Mouse (Mus musculus) forebrain, embryonic 12.5 days (tissue): Measurements from ENCODE around the gene Ankrd2. TPM values are rescaled to one million over a fixed set of nuclear protein-coding genes. Genes with fewer than 3 reads are reported as not detected.

Experiments
- ATAC-seq: fragments of 200-750 bp; cut with Nextera tagmentation; 2 replicates; pipeline ENCODE4 v1.8.0; 2017; ENCODE audit warnings: moderate TSS enrichment; ENCODE audit not compliant: low FRiP score
- H3K27ac ChIP-seq: fragments of 300-500 bp; sonication (generic); 2 replicates; pipeline ENCODE4 v1.5.1; 2016; ENCODE audit warnings: mild to moderate bottlenecking
- H3K27me3 ChIP-seq: fragments of 300-500 bp; sonication (generic); 2 replicates; pipeline ENCODE4 v1.6.1; 2016; ENCODE audit warnings: mild to moderate bottlenecking
- H3K36me3 ChIP-seq: fragments of 300-500 bp; sonication (generic); replicated peaks from 2 replicates; pipeline ENCODE4 v1.6.1; 2016; ENCODE audit warnings: mild to moderate bottlenecking
- H3K4me1 ChIP-seq: fragments of 300-500 bp; sonication (generic); 2 replicates; pipeline ENCODE4 v1.6.1; 2016
- H3K4me2 ChIP-seq: fragments of 300-500 bp; sonication (generic); 2 replicates; pipeline ENCODE4 v1.6.1; 2016; ENCODE audit warnings: mild to moderate bottlenecking, moderate library complexity
- H3K4me3 ChIP-seq: fragments of 300-500 bp; sonication (generic); replicated peaks from 2 replicates; pipeline ENCODE4 v1.5.1; 2016; ENCODE audit warnings: mild to moderate bottlenecking
- H3K9ac ChIP-seq: fragments of 300-500 bp; sonication (generic); 2 replicates; pipeline ENCODE4 v1.6.1; 2016; ENCODE audit warnings: mild to moderate bottlenecking
- H3K9me3 ChIP-seq: fragments of 300-500 bp; sonication (generic); 2 replicates; pipeline ENCODE4 v1.6.1; 2016
- WGBS: fragments of 180-500 bp; shearing (Covaris S2); methylation state at CpG from one replicate; pipeline ENCODE4 v1.1.7; 2016; 5-methylcytosine and 5-hydroxymethylcytosine counted together
- polyA plus RNA-seq: library from polyadenylated mRNA; unstranded; fragments of >200 nt; fragmentation: Nextera tagmentation; extraction: Ambion mirVana; gene quantifications from 2 replicates; pipeline ENCODE4 v1.2.1, GENCODE M21; 2016

Ankrd2 gene
- polyA plus RNA-seq, 1 experiment from 2014 or later: 0.28 TPM

DNA sequence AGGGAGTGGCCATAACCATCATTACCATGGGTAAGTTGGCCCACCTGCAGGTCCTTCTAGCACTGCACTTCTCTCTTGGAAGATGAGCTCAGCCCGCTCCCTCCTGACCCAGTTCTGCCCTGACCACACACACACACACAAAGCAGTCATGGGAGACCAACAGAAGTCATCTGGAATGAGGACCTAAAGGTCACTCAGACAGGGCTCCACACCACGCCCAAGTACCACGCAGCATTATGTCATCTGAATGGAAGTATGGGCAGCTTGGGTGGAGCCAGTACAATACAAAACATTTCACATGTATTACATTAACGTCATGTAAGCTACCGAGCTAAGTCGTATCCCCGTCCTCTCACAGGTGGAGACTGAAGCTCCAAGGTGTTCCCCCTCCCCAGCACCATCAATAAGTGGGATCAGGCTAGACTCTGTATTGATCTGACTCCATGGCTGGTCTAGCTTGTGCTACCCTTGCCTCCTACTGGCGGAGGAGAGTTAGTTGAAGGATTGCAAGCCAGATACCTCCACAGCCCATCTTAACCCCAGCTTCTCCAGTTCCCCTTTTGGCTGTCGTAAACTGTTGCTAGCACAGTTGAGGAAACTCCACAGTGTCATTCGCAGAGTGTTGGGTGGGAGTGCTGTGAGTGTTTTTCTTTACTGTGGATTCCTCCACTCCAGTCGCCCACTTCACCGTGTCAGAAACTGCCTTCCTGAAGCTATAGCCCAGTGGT lies 34.4 kb upstream of the Ankrd2 start:
- Histone ChIP-seq H3K9ac (no peak overlapping the region), H3K27ac (no peak overlapping the region), H3K4me1 (no peaks in the 10 kb centered on the region), H3K36me3 (no peaks in the 10 kb centered on the region), H3K27me3 (no peaks in the 10 kb centered on the region), H3K9me3 (no peaks in the 10 kb centered on the region), H3K4me2 (no peak overlapping the region), H3K4me3 (no peak overlapping the region)
- 91% methylated on average over 12 of the region's 12 CpGs for WGBS
- ATAC-seq: no peak

DNA sequence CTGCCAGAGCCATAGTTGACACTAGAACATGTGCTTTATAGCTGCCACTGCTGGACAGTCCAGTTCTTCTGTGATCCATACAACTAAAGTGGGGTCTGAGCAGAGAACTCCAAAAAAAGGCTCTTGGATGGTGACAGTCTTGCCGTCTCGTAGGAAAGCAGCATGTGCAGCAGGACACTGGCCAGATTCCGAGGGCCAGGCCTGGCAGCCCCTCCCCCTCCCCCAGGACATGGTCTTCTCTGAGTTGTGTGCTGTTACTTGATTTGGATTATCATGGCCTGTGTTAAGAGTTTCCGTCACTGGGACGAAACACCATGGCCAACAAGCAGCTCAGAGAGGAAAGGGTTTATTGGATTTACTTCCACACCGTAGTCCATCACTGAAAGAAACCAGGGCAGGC lies 31.5 kb upstream of the Ankrd2 start:
- H3K36me3 ChIP-seq: no peaks in the 10 kb centered on the region
- H3K9ac ChIP-seq: no peak overlapping the region
- no peaks in the 10 kb centered on the region for H3K9me3 ChIP-seq
- no peaks in the 10 kb centered on the region for H3K27me3 ChIP-seq
- ATAC-seq: no peak
- H3K4me3 ChIP-seq: no peak overlapping the region
- no peak overlapping the region for H3K27ac ChIP-seq
- no peaks in the 10 kb centered on the region for H3K4me1 ChIP-seq
- 85% methylated on average over 6 of the region's 6 CpGs for WGBS
- no peak overlapping the region for H3K4me2 ChIP-seq

DNA sequence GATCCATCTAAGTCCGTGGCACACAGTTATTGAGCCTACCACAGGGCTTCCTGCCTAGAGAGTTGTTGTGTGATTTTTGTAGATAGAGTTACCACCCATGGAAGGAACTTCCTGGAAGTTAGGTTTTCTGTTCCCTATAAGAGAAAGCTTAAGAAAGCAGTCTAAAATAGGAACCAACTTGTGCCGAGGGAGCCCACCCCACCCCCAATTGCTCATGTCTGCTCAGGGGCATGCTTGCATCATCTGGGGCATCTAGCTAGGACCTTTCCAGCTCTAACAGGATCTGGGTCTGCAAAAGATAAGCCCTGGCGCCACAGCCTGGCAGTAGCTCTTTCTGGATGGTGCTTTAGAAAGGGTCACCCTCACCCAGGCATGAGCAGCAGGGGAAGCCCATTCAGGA lies 30.2 kb upstream of the Ankrd2 start:
- Histone ChIP-seq H3K27ac (no peak overlapping the region), H3K4me2 (no peak overlapping the region), H3K4me3 (no peak overlapping the region), H3K9me3 (no peaks in the 10 kb centered on the region), H3K4me1 (no peaks in the 10 kb centered on the region), H3K9ac (no peak overlapping the region), H3K36me3 (no peaks in the 10 kb centered on the region), H3K27me3 (no peaks in the 10 kb centered on the region)
- ATAC-seq: no peak
- 75% methylated on average over 3 of the region's 3 CpGs for WGBS

DNA sequence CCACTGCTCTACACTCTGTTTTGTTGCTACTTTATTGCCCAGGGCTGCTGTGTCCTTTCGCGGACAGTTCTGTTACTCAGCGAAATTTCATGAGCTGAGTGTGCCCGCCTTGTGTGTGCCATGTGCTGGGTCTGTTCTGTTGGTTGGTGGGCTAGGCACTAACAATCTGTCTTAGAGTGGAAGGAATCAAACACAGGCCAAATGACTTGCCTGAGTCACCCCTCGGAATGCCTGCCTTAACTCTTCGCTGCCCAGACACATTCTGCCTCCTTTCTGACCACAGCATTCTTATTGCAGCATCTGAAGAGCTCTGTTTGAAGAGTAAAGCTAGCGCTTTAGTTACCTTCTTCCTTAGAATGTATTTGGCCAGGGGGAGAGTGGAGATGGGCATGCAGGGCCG lies 29.2 kb upstream of the Ankrd2 start:
- ATAC-seq: no peak
- WGBS: 76% methylated on average over 8 of the region's 8 CpGs
- Histone ChIP-seq H3K9ac (no peak overlapping the region), H3K27ac (no peak overlapping the region), H3K36me3 (no peaks in the 10 kb centered on the region), H3K4me1 (no peaks in the 10 kb centered on the region), H3K27me3 (no peaks in the 10 kb centered on the region), H3K9me3 (no peaks in the 10 kb centered on the region), H3K4me2 (no peak overlapping the region), H3K4me3 (no peak overlapping the region)

DNA sequence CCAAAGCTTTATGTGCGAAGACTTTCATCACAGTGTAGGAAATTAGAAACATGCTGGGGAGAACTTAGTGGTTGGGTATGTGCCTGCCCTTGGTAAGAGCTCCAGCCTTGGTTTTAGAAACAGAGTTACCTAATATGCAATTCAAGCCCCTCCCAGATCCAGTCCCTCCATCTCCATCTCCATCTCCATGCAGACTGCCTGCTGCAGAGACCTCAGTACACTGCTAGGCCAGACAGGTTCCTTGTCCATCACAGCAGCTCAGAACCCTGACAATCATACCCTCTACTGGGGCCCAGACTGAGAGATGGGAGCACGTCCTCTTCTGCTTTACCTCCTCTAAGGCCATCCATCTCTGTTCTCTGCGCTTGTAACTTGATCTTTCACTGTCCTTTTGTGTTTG lies 27.2 kb upstream of the Ankrd2 start:
- WGBS: 64% methylated on average over 3 of the region's 3 CpGs
- Histone ChIP-seq H3K4me1 (no peaks in the 10 kb centered on the region), H3K4me2 (no peak overlapping the region), H3K9ac (no peak overlapping the region), H3K9me3 (no peaks in the 10 kb centered on the region), H3K27ac (no peak overlapping the region), H3K4me3 (no peak overlapping the region), H3K36me3 (no peaks in the 10 kb centered on the region), H3K27me3 (no peaks in the 10 kb centered on the region)
- ATAC-seq: no peak

DNA sequence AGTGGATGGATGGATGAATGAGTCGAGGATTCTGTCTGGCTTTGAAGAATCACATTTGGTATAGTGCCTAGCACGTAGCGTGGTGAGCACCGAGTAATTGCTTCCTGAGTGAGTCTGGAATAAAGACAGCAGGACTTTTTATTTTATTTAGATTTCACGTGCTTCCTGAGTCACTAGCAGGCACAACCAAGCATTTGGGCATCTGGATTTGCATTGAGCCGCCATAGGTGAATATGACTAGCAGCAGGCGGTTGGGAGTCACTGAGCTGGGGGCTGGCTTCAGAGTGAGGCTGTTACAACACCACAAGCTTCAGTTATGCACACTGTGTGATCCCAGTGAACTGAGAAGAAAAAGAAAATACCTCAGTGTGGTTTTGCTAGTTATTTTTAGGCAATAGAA lies 26.7 kb upstream of the Ankrd2 start:
- ATAC-seq: no peak
- 74% methylated on average over 7 of the region's 7 CpGs for WGBS

DNA sequence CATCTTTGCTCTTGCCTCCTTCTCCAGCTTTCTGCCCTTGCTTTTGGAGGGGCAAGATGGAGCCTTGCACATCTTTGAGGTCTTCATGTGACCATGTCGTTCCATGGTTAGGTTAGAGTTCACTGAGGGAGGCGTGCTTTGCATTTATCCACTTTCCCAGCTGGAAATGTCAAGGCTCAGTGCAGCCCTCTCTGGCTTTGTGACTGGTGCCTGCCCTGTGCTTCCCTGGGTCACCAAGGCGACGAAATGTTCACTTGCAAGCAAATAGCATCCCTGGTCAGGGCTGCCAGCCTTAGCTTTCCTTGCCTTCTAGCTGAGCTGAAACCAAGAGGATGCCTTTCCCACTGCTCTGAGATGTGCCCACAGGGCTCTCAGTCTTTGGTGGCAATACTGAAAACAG lies 25.4 kb upstream of the Ankrd2 start:
- no peak overlapping the region for H3K9ac ChIP-seq
- ATAC-seq: no peak
- 71% methylated on average over 4 of the region's 4 CpGs for WGBS
- H3K9me3 ChIP-seq: no peaks in the 10 kb centered on the region
- H3K36me3 ChIP-seq: no peaks in the 10 kb centered on the region
- H3K4me2 ChIP-seq: no peak overlapping the region
- H3K27me3 ChIP-seq: no peaks in the 10 kb centered on the region
- H3K27ac ChIP-seq: no peak overlapping the region
- H3K4me1 ChIP-seq: no peaks in the 10 kb centered on the region
- H3K4me3 ChIP-seq: no peak overlapping the region

More for the DNA sequence above, 26.7 kb upstream of the Ankrd2 start:
- H3K9me3 ChIP-seq: no peaks in the 10 kb centered on the region
- H3K9ac ChIP-seq: no peak overlapping the region
- H3K36me3 ChIP-seq: no peaks in the 10 kb centered on the region
- no peak overlapping the region for H3K4me3 ChIP-seq
- H3K27ac ChIP-seq: no peak overlapping the region
- no peaks in the 10 kb centered on the region for H3K27me3 ChIP-seq
- no peaks in the 10 kb centered on the region for H3K4me1 ChIP-seq
- no peak overlapping the region for H3K4me2 ChIP-seq

DNA sequence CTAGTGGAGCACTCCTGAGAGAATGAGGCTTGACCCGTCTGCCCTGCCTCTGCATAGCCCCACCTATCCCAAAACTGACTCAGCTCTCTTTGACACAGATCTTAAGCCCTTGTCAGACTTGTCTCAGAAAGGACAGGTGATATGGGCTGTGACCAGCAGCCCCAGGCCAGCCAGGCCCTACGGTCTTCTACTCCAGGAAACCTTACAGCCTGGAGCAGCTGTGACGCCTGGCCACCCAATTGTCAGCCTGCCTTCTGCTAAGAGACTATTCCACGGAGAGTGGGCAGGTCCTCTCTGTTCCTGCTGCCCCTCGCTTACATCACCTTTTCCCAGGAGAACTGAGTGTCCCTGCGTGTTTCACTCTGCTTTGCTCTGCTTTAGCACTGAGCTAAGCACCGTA lies 24.7 kb upstream of the Ankrd2 start:
- no peak overlapping the region for H3K27ac ChIP-seq
- no peaks in the 10 kb centered on the region for H3K27me3 ChIP-seq
- no peak overlapping the region for H3K4me2 ChIP-seq
- H3K36me3 ChIP-seq: no peaks in the 10 kb centered on the region
- no peak for ATAC-seq
- no peaks in the 10 kb centered on the region for H3K9me3 ChIP-seq
- no peak overlapping the region for H3K4me3 ChIP-seq
- peaks cover under 1% of the 10 kb centered on the region; the same call in 1 of the 2 replicates for H3K4me1 ChIP-seq
- H3K9ac ChIP-seq: no peak overlapping the region
- 82% methylated on average over 7 of the region's 7 CpGs for WGBS

DNA sequence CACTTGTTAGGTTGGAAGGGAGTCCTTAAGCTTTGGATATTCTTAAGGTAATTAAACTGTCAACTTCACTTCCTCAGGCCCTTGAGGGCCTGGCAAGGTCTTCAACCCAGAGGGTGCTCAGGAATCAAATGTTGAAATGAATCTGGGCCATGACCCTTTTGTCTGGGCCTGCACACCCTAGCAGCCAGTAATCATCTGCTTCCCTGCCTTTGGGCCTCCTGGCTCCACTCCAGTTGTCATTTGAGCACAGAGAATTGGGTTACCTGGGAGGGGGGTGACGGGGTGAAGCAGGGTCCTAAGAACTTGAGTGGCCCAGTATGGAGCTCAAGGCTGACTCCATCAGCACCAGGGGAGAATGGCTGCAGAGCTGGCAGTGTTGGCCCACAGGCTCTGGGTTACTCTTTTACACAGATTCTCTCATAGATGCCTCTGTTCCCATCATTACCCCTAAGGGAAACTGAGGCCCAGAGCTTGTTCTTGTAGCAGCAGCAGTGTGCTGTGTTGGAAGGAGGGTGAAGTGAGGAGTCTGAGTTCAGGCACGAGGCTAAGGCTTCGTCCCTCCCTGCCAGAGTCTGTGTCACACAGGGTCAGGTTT lies 21.5 kb upstream of the Ankrd2 start:
- no peak overlapping the region for H3K9ac ChIP-seq
- no peak overlapping the region for H3K4me2 ChIP-seq
- no peak overlapping the region for H3K4me3 ChIP-seq
- no peak overlapping the region for H3K27ac ChIP-seq
- H3K27me3 ChIP-seq: no peaks in the 10 kb centered on the region
- no peaks in the 10 kb centered on the region for H3K36me3 ChIP-seq
- no peak for ATAC-seq
- H3K4me1 ChIP-seq: peaks cover 10% of the 10 kb centered on the region
- H3K9me3 ChIP-seq: no peaks in the 10 kb centered on the region
- WGBS: 77% methylated on average over 3 of the region's 3 CpGs

DNA sequence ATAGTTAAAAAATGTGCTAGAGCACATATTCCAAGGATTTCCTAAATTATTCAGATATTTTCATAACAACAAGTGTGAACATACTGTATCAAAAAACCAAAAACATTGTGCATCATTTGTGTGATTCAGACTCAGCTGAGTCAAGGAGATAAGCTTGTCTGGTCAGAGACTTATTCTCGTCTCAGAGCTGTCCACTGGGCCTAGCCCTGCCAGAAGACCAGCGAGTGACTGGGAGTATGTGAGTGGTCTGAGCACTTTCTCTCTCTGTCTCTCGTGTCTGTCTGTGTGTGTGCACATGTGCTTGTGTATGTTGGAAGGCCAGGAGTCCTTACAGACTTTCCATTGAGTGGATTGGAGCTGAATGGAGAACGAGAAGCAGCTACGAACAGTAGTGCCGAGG lies 20.8 kb upstream of the Ankrd2 start:
- Histone ChIP-seq H3K27me3 (no peaks in the 10 kb centered on the region), H3K27ac (no peak overlapping the region)

DNA sequence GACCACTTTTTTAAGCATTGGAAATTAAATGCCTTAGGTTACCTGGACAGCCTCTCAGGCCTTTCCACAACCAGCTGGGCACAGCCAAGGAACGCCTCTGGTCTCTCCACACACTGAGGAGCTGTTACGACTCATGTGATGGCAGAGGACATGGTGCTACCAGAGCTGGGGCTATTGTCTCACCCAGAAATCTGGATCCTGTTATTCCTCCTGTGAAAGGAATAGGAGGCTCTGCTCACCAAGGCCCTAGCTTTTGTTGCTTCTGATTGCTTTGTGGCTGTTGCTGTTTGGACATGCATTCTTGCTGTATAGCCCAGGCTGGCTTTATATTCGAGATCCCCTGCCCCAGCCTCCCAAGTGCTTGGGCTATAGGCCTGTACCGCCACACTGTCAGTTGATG lies 19.5 kb upstream of the Ankrd2 start:
- H3K36me3 ChIP-seq: no peaks in the 10 kb centered on the region
- H3K4me1 ChIP-seq: peaks cover 10% of the 10 kb centered on the region
- no peaks in the 10 kb centered on the region for H3K9me3 ChIP-seq
- no peak overlapping the region for H3K4me3 ChIP-seq
- 67% methylated on average over 4 of the region's 4 CpGs for WGBS
- no peak overlapping the region for H3K4me2 ChIP-seq
- no peak overlapping the region for H3K9ac ChIP-seq
- no peak overlapping the region for H3K27ac ChIP-seq
- H3K27me3 ChIP-seq: no peaks in the 10 kb centered on the region
- no peak for ATAC-seq

More for the DNA sequence above, 20.8 kb upstream of the Ankrd2 start:
- Histone ChIP-seq H3K9me3 (no peaks in the 10 kb centered on the region), H3K9ac (no peak overlapping the region), H3K4me2 (no peak overlapping the region), H3K36me3 (no peaks in the 10 kb centered on the region), H3K4me3 (no peak overlapping the region), H3K4me1 (peaks cover 10% of the 10 kb centered on the region)
- 80% methylated on average over 6 of the region's 6 CpGs for WGBS
- ATAC-seq: no peak

DNA sequence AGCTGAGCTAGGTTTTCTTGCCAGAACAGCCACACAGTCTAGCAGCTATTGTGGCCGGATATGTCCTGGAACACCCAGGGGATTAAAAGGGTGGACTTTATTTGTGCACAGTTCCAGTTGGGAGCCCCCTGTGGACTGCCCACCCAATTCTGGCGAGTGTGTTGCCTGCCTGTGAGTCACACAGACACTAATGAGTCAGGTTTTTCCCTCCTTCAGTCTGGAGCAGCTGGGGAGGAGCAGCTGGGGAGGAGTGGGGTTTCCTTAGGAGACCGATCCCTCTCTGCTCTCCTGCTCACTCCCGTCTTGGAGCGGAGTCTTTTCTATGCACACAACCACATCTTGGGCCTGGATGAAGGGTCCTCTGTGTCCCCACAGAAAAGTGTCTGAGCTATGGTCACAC lies 19.0 kb upstream of the Ankrd2 start:
- Histone ChIP-seq H3K4me2 (no peak overlapping the region), H3K4me1 (peaks cover 10% of the 10 kb centered on the region), H3K36me3 (no peaks in the 10 kb centered on the region), H3K9me3 (no peaks in the 10 kb centered on the region), H3K27me3 (no peaks in the 10 kb centered on the region), H3K27ac (peak overlapping the region; percentile 27), H3K9ac (no peak overlapping the region), H3K4me3 (no peak overlapping the region)
- 53% methylated on average over 5 of the region's 5 CpGs for WGBS
- ATAC-seq: no peak
